Mouse (Mus musculus) gastrocnemius, postnatal 4 days (tissue): ENCODE measurements around the gene Klhl3. TPM values are rescaled to one million over a fixed set of nuclear protein-coding genes. Genes with fewer than 3 reads are reported as not detected.
A peak's percentile ranks its signal among the peaks of the same experiment; 100 is the strongest.
"Not testable (repeated sequence)": the region's sequence is repeated elsewhere in the genome, so short reads cannot be mapped to it uniquely, and the experiment has no call there.

ENCODE experiments used
- DNase-seq, 2 experiments: peaks; one replicate each; pipeline ENCODE4 v3.0.0; 2021 to 2022; ENCODE audit warnings: low spot score in 2 of 2, mixed read lengths in 2 of 2
- long read RNA-seq, 2 experiments: library from polyadenylated mRNA; stranded (forward); transcript quantifications; one replicate each; pipeline ENCODE4 v2.0.0; 2021
- total RNA-seq, 2 experiments: library from RNA; stranded (reverse); gene quantifications; 2 replicates each; pipeline ENCODE4 v1.2.3; 2021

Gene Klhl3
- 1 to 10 TPM; 2.9 to 3.7 TPM for total RNA-seq
- long read RNA-seq, experiment 1, partial matches to known transcripts: 0 of 1 reads
- long read RNA-seq, experiment 1, other reads (novel, unspliced or antisense): 1 of 1 reads
- long read RNA-seq, experiment 2: 0 reads

- DNase-seq: peak; percentile 47 to 67
These were observed at the start of gene Klhl3 for GRCm38 (mm10) chr13:58113061-58113900. TSS of gene Klhl3 (minus strand) at chr13:58113592.

DNA sequence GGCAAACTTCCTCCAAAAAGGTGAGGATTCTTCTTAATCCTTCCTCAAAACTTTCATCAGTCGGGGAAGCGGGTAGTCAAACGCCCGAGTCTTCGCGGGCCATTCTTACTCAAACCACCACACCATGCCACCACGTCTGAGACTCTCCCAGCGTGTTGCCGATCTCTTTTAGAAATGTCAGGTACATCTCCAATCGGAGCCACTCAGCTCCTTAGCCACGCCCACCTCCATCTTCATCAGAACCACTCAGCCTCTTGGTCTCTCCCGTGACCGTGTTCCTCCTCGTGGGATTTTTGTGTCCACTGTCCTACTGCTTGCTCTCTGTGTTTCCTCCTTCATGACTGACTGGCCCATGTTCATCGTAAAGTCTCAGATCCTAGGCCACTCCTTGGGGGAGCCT, 47.4 kb upstream of the Klhl3 start:
- DNase-seq: no peak

DNA sequence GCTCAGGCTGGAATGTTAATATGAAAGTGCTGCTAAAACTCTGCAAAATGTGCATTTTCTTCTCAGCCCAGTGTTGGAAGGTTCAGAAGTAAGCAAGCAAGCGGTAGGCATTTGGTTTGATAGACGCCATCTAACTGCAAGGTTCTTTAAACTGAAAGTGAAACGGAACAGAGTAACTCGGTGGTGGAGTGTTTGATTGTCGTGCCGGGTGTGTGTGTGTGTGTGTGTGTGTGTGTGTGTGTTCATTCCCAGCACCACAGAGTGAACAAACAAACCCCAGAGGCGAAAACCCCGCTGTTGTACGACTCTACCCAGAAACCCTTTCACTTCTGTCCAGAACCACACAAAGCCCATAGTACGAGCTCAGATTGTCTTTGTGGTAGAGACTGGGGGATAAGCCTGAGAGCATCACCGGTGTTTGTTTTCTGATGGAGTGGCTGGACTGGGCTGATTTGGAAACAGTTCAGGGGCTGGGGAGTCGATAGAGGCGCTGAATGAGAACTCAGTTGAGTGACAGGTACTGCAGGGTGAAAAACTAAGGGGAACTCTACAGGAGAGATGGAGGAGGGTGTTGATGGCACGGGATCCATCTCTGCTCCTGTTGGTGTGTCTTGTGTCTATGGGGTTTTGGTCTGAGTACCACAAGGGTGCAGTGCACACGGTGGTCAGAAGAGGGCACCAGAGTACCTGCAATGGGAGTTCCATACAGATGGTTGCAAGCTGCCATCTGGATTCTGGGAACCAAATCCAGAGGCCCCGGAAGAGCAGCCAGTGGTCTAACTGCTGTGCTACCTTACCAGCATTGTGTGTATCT, 44.9 kb upstream of the Klhl3 start:
- peak; percentile 68 to 85 for DNase-seq

DNA sequence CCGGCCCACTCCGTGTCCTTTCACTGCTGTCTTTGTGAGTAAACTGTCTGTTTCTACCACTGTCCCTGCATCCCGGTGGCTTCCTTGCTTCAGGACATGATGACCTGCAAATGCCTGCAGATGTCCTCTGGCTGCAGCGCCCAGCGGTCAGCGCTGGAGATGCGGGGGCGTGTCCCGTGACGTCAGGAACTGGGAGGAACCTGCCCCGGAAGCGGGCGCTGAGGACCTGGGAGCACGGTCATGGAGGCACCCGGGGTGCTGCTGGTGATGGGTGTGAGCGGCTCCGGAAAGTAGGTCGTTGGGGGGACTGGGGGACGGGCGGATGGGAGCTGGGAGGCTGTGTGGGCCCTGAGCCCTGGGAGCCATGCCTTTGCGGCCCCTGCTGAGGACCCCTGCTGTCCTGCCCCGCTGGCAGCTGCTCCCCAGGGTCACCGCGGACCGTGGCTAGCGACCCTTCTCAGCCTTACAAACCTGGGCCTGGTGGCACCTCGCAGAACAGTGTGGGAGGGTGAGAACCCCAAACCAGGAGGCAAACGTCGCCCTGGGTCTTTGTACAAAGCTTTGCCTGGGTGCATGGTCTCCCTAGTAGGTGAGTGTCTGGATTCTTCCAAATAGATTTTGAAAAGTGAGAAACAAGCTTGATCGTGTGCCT, 44.2 kb upstream of the Klhl3 start, which contains the start of gene Idnk:
Gene Idnk (plus strand): TSS at position 203 of the 652 bp plus-strand sequence.
- DNase-seq: peak; percentile 81 to 91

DNA sequence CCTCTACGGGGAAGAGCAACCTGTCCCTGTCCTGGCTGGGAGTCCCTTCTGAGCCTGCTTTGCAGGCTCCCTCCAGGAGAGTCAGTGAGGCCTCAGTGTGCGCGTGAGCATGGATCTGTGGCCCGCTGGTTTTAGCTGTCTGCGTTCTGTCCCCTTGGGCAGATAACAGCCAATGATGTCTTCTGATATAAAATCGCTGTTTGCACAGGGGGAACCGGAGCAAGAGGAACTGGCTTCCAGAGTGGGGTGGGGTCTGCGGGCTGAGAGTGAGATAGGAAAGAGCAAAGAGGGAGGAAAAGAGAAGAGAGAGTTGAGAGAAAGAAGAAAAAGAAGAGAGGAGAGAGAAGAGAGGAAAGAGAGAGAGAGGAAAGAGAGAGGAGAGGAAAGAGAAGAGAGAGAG, 43.6 kb upstream of the Klhl3 start:
- no peak for DNase-seq

- DNase-seq: no peak
These were observed 42.6 kb upstream of the Klhl3 start for GRCm38 (mm10) chr13:58156031-58156430.

- no peak for DNase-seq
These were observed 37.0 kb upstream of the Klhl3 start for GRCm38 (mm10) chr13:58150442-58150841.

GRCm38 (mm10) chr13:58149629-58150028, 36.2 kb upstream of the Klhl3 start:
- no peak for DNase-seq

GRCm38 (mm10) chr13:58149033-58149558, 35.7 kb upstream of the Klhl3 start:
- DNase-seq: no peak

- DNase-seq: peak in 1 of 2 experiments; percentile 36
These were observed 35.0 kb upstream of the Klhl3 start for GRCm38 (mm10) chr13:58148256-58148831.

GRCm38 (mm10) chr13:58147760-58148159, 34.4 kb upstream of the Klhl3 start:
- DNase-seq: no peak

DNA sequence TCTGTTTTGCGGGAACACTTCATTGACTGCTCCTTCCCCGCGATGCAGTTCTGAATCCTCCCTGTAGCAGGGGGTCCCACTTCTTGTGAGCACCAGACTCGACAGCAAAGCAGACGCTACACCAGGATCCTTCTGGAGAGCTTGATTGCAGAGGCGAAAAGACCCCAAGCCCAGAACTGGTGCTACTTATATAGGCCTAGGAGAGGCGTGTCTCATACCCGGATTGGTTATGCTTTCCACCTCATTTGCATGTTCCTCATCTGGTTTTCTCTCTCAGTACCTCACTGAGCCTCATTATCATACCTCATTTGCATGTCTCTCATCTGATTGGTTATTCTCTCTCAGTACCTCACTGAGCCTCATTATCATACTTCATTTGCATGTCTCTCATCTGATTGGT, 33.2 kb upstream of the Klhl3 start:
- not testable (repeated sequence) for DNase-seq

- DNase-seq: no peak
These were observed 18.3 kb upstream of the Klhl3 start for GRCm38 (mm10) chr13:58131692-58132091.

DNA sequence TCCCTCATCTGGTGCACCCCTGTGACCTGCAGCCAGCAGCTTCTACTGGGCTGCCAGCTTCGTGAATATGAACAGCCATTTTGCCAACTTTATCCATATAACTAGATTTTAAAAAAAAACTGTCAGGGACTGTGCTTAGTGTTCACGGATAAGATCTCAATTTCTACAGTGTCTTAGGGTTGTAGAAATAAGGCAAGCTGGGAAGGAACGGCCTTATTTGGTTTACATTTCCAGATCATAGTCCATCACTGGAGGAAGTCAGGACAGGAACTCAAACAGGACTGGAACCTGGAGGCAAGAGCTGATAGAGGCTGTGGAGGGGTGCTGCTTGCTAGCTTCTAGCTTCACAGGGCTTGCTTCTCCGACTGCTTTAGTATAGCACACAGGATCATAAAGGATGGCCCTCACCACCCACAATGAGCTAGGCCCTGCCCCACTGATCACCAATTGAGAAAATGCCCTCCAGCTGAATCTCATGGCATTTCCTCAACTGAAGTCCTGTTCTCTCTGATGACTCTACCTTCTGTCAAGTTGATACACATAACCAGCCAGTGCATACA, 16.4 kb upstream of the Klhl3 start:
- no peak for DNase-seq

GRCm38 (mm10) chr13:58128768-58129671, 15.6 kb upstream of the Klhl3 start:
- DNase-seq: peak; percentile 97 to 98

- peak; percentile 97 to 98 for DNase-seq
These were observed 15.0 kb upstream of the Klhl3 start, which contains the start of gene Hnrnpa0 for GRCm38 (mm10) chr13:58128396-58128767. TSS of gene Hnrnpa0 (minus strand) at chr13:58128556.

- peak; percentile 40 to 72 for DNase-seq
These were observed 14.5 kb upstream of the Klhl3 start for GRCm38 (mm10) chr13:58127766-58128361.

DNA sequence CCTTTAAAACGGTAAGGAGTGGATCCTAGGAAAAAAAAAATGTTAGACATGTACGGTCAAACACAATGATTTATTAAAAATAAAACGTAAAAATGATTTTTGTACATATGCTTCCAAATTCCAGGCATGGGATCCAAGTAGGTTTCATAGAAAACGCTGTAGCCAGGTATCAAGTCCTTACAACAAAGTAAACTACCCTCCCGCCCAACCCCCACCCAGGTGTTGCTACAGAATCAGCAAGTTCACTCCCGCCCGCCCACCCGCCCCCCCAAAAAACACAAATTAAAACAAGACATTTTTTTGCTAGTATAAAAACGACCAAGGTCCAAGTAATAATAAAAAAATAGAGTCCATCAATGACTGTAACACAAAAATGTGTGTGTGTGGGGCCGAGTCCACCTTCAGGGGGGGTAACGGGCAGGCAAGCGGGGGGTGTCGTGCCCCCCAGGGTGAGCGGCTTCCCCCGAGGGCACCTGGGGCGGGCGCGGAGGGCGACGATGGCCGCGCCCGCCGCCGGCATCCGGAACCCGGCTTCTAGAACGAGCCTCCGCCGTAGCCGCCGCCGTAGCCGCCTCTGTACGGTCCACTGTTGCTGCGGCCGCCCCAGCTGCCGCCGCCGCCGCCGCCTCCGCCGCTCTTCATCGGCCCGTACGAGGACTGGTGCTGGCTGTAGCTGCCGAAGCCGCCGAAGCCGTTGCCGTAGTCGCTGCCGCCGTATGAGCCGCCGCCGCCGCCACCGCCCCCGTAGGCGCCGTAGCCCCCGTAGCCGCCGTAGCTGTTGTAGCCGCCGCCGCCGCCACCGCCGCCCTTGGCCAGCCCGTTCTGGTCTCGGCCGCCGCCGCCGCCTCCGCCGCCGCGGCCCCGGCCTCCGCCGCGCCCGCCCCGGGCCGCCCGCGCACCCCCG, 13.7 kb upstream of the Klhl3 start:
- DNase-seq: no peak
